Mouse (Mus musculus) embryonic fibroblast, embryonic 13.5 days (primary cell): ENCODE measurements around the gene Fpr3. TPM values are rescaled to one million over a fixed set of nuclear protein-coding genes. Genes with fewer than 3 reads are reported as not detected.
"Not testable (repeated sequence)": the region's sequence is repeated elsewhere in the genome, so short reads cannot be mapped to it uniquely, and the experiment has no call there.

ENCODE experiments used
- H3K27ac ChIP-seq: 2 replicates; pipeline ENCODE4 v1.5.1; 2012; ENCODE audit warnings: low read length, control low read depth, inconsistent platforms; ENCODE audit not compliant: insufficient read depth
- H3K4me1 ChIP-seq: 2 replicates; pipeline ENCODE4 v1.6.1; 2011; ENCODE audit warnings: low read length; ENCODE audit not compliant: control insufficient read depth, insufficient read depth
- H3K4me3 ChIP-seq: 2 replicates; pipeline ENCODE4 v1.5.1; 2011; ENCODE audit warnings: mild to moderate bottlenecking, control low read depth, low read length; ENCODE audit not compliant: insufficient read depth
- CTCF ChIP-seq: IDR thresholded peaks from 2 replicates; pipeline ENCODE4 v1.5.1; 2011; ENCODE audit warnings: mild to moderate bottlenecking, control low read depth, low read length, moderate library complexity, borderline replicate concordance; ENCODE audit not compliant: insufficient read depth
- POLR2A ChIP-seq: IDR thresholded peaks from 2 replicates; pipeline ENCODE4 v1.6.1; 2011; ENCODE audit warnings: low read depth, mild to moderate bottlenecking, control low read depth, low read length, moderate library complexity
- polyA plus RNA-seq: library from polyadenylated mRNA; stranded (reverse); fragments of >200 nt; gene quantifications from 2 replicates; pipeline ENCODE4 v1.2.4, GENCODE M21; 2011; ENCODE audit warnings: low read depth; ENCODE audit not compliant: missing spikeins, insufficient read length

Gene Fpr3
- polyA plus RNA-seq, 1 experiment, result not detected

DNA sequence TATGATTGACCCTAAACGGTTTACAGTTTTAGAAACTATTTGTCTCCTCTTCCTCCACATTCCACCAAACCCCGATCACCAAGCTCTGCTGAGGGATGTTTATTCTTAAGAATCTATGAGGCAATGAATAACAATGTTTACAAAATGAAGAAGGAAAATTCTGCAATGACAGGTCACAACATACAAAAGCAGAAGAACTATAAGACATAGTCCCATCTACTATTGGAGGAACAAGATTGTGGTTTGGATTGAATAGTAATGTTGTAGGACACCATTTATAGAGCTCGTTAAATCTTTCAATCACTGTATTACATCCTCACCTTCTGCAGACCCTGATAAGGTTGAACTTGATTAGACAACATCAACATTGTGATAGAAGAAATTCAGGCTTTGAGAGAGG, 5.0 kb upstream of the Fpr3 start:
- H3K4me1 ChIP-seq, result no peaks in the 10 kb centered on the region
- no peak overlapping the region for H3K27ac ChIP-seq
- H3K4me3 ChIP-seq, result no peak overlapping the region
- TF ChIP-seq CTCF, result no peak
- TF ChIP-seq POLR2A, result no peak

- no peak within 1 kb of the TSS for H3K4me3 ChIP-seq
- H3K4me1 ChIP-seq, result no peaks in the 10 kb centered on the region
- H3K27ac ChIP-seq, result no peak within 1 kb of the TSS
- TF ChIP-seq CTCF (no peak), POLR2A (no peak)
These were observed 3.8 kb upstream of the Fpr3 start, which contains the start of gene Fpr1 for GRCm38 (mm10) chr17:17883840-17884239. Fpr1 (minus strand) TSS chr17:17883940.

DNA sequence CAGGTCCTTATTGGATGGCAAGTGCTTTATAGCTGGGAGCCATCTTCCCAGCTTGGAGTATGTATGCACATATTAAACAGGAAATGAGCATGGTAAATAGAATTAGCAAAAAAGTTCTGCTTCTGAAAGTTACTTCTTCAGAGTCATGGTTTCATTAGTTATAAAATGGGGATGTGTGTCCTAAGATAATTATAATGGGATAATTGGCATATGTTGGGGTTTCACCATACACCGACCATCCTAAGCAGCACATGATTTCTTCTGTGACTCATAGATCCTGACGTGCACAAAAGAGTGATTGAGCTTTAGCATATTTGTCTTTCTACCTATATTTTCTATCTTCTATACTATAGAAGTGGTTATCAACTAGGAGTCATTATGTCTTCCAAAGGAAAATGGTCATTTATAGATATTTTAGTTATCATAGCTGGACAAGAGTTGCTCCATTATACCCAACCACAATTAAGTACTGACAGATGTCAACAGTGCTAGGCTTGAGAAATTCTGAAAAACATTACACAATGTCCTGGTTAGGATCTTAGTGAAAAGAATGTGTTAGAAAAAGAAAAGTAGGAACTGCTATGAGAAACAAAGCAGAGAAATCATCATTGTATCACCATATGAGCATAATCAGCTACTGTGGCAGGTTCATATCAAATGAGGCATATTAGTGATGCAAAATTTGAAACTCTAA, 2.2 kb downstream of the Fpr3 start:
- H3K4me3 ChIP-seq, result no peak overlapping the region
- H3K4me1 ChIP-seq, result no peaks in the 10 kb centered on the region
- TF ChIP-seq CTCF, result no peak
- TF ChIP-seq POLR2A, result no peak
- no peak overlapping the region for H3K27ac ChIP-seq

GRCm38 (mm10) chr17:17896039-17896438, 8.4 kb downstream of the Fpr3 start:
- Histone ChIP-seq H3K4me3 (no peak overlapping the region), H3K27ac (no peak overlapping the region), H3K4me1 (no peaks in the 10 kb centered on the region)
- TF ChIP-seq CTCF (no peak), POLR2A (no peak)

DNA sequence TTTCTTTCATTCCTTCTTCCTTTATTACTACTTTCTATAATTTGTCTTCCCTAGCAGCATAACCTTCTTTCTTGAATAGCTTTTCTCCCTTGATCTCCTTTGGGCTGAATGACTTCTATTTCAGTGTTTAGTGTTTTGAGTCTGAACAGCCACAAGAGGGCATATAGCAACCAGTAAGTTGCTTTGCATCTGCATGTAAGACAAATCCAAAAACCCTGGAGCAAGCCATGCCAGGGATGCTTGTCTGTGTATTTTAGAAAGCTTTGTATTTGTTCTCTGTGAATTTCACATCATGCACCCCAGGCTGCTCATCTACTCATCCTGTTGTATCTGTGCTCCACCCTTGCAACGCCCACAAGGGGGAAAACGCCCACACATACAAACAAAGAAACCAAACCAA, 11.6 kb downstream of the Fpr3 start:
- no peak overlapping the region for H3K4me3 ChIP-seq
- H3K4me1 ChIP-seq, result no peaks in the 10 kb centered on the region
- TF ChIP-seq POLR2A (no peak), CTCF (no peak)
- H3K27ac ChIP-seq, result no peak overlapping the region

GRCm38 (mm10) chr17:17900768-17901167, 13.1 kb downstream of the Fpr3 start:
- no peak for TF ChIP-seq CTCF
- no peak for TF ChIP-seq POLR2A
- Histone ChIP-seq H3K4me1 (no peaks in the 10 kb centered on the region), H3K27ac (no peak overlapping the region), H3K4me3 (no peak overlapping the region)

DNA sequence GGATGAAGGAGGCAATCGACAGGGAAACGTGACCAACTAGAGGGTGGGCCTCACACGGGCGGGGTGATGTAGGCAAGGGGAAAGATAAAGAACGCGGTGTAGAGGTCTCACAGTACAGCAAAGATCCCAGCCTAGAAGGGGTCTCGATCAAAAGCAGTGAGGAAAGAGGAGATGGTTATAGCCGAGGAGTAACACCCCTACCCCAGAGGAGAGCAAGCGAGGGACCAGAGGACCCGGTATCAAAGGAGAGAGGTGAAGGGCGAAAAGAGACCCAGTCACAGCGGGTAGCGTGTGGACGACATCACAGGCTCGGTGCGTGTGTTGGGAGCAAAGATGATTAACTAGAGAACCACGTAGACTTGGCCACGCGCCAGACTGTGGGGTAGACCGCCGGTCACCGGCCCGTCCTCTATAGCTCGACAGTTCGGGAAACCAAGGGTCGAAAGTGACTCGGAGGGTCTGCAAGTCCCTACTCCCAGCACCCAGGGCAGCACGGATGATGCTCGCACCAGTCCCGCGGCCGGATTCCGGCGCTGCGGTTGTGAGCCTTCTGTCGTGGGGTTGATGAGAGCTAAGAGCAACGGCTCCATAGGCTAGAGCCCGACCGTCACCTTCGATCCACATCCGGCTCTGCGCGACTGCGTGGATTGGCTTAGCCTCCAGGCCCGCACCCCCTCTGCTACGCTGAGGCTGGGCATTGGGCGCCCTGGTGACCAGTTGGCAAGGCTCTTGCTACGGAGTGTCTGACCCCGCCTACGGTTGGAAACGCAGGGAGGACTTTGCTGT, 22.2 kb downstream of the Fpr3 start:
- Histone ChIP-seq H3K4me1 (no peaks in the 10 kb centered on the region), H3K27ac (peak overlapping the region; percentile 80), H3K4me3 (peak overlapping the region; percentile 44)
- peak; percentile 78 for TF ChIP-seq POLR2A
- no peak for TF ChIP-seq CTCF

- H3K27ac ChIP-seq, H3K4me3 ChIP-seq, H3K4me1 ChIP-seq: not testable (repeated sequence)
These were observed 25.0 kb downstream of the Fpr3 start for GRCm38 (mm10) chr17:17912618-17913017.

- Histone ChIP-seq H3K4me1 (no peaks in the 10 kb centered on the region), H3K4me3 (no peak overlapping the region)
These were observed 29.7 kb downstream of the Fpr3 start for GRCm38 (mm10) chr17:17917376-17917775.

DNA sequence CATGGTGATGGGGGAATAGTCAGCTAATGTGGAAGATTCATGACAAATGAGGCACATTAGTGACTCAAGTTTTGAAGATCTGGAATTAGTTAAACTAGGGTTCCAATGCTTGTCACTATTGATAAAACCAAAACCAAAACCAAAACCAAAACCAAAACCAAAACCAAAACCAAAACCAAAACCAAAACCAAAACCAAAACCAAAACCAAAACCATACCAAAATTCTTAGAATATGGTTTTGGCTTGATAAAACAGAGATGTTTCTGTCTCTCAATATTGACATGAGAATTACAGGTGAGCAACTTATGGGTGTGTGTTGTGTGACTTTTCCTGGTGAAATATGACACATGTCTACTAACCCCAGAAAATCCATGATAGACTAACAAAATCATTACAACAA, 30.1 kb downstream of the Fpr3 start:
- TF ChIP-seq CTCF, result no peak
- no peaks in the 10 kb centered on the region for H3K4me1 ChIP-seq
- no peak overlapping the region for H3K4me3 ChIP-seq
- no peak overlapping the region for H3K27ac ChIP-seq

More at GRCm38 (mm10) chr17:17917376-17917775, 29.7 kb downstream of the Fpr3 start:
- TF ChIP-seq CTCF, result no peak
- TF ChIP-seq POLR2A, result no peak
- H3K27ac ChIP-seq, result no peak overlapping the region

GRCm38 (mm10) chr17:17973443-17973842, 85.8 kb downstream of the Fpr3 start:
- TF ChIP-seq CTCF (no peak), POLR2A (no peak)

DNA sequence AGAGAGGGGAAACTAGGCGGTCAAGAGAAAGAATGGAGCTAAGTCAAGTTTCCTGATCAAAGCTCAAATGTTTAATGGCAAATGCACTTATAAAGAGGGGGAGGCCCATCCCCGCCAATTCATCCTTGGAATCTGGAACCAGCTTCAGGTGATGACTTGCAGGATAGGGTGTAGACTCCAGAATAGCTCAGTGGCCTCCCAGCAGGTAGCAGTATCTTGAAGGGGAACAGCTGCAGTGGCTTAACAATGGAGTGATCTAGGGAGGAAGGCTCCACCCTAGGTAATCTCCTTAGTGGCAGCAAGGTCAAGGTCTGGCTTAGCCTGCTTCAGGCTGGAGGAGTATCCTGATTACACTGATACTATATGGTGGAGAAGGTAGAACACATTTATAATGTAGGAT, 93.6 kb downstream of the Fpr3 start:
- not testable (repeated sequence) for H3K4me3 ChIP-seq, H3K27ac ChIP-seq, H3K4me1 ChIP-seq

More at GRCm38 (mm10) chr17:17973443-17973842, 85.8 kb downstream of the Fpr3 start:
- Histone ChIP-seq H3K27ac (no peak overlapping the region), H3K4me3 (no peak overlapping the region), H3K4me1 (no peaks in the 10 kb centered on the region)
